Mouse (Mus musculus) lung, postnatal 0 days (tissue): ENCODE measurements around the gene Gm20388. TPM values are rescaled to one million over a fixed set of nuclear protein-coding genes. Genes with fewer than 3 reads are reported as not detected.

Experiments
- ATAC-seq: fragments of 200-750 bp; cut with Nextera tagmentation; 2 replicates; pipeline ENCODE4 v1.8.0; 2017; ENCODE audit warnings: moderate library complexity
- DNase-seq: peaks from one replicate; pipeline ENCODE4 v3.0.0-alpha.2; 2016; ENCODE audit warnings: low spot score
- H3K27ac ChIP-seq: fragments of 300-500 bp; sonication (generic); 2 replicates; pipeline ENCODE4 v1.5.1; 2014; ENCODE audit warnings: antibody characterized with exemption, mild to moderate bottlenecking, low read length, mixed read lengths
- H3K27me3 ChIP-seq: fragments of 300-500 bp; sonication (generic); replicated peaks from 2 replicates; pipeline ENCODE4 v1.6.1; 2014; ENCODE audit warnings: low read length, mixed read lengths; ENCODE audit not compliant: insufficient read depth
- H3K36me3 ChIP-seq: fragments of 300-500 bp; sonication (generic); 2 replicates; pipeline ENCODE4 v1.6.1; 2014; ENCODE audit warnings: low read length, mixed read lengths; ENCODE audit not compliant: insufficient read depth
- H3K4me1 ChIP-seq: fragments of 300-500 bp; sonication (generic); 2 replicates; pipeline ENCODE4 v1.6.1; 2014; ENCODE audit warnings: antibody characterized with exemption, low read depth, low read length, mixed read lengths; ENCODE audit not compliant: insufficient read depth
- H3K4me2 ChIP-seq: fragments of 300-500 bp; sonication (generic); replicated peaks from 2 replicates; pipeline ENCODE4 v1.6.1; 2014; ENCODE audit warnings: low read depth, mild to moderate bottlenecking, low read length, moderate library complexity, mixed read lengths
- H3K4me3 ChIP-seq: fragments of 300-500 bp; sonication (generic); 2 replicates; pipeline ENCODE4 v1.5.1; 2014; ENCODE audit warnings: low read depth, low read length
- H3K9ac ChIP-seq: fragments of 300-500 bp; sonication (generic); replicated peaks from 2 replicates; pipeline ENCODE4 v1.6.1; 2014; ENCODE audit warnings: low read depth, mild to moderate bottlenecking
- H3K9me3 ChIP-seq: fragments of 300-500 bp; sonication (generic); 2 replicates; pipeline ENCODE4 v1.6.1; 2016; ENCODE audit warnings: low read length, mixed read lengths
- CTCF ChIP-seq: IDR thresholded peaks from 2 replicates; pipeline ENCODE4 v1.5.1; 2016; ENCODE audit warnings: antibody characterized with exemption, mild to moderate bottlenecking
- EP300 ChIP-seq: IDR thresholded peaks from 2 replicates; pipeline ENCODE4 v1.6.1; 2016; ENCODE audit warnings: antibody characterized with exemption, mild to moderate bottlenecking, control low read depth
- WGBS: fragments of 180-500 bp; shearing (Covaris S2); extraction: QIAGEN DNeasy Blood & Tissue Kit; methylation state at CpG from one replicate; pipeline ENCODE4 v1.1.7; 2014; 5-methylcytosine and 5-hydroxymethylcytosine counted together
- polyA plus RNA-seq: library from polyadenylated mRNA; unstranded; fragments of >200 nt; fragmentation: Nextera tagmentation; extraction: Ambion mirVana; gene quantifications from 2 replicates; pipeline ENCODE4 v1.2.1, GENCODE M21; 2015

Gm20388 gene
- polyA plus RNA-seq, 1 experiment from 2014 or later: not detected

DNA sequence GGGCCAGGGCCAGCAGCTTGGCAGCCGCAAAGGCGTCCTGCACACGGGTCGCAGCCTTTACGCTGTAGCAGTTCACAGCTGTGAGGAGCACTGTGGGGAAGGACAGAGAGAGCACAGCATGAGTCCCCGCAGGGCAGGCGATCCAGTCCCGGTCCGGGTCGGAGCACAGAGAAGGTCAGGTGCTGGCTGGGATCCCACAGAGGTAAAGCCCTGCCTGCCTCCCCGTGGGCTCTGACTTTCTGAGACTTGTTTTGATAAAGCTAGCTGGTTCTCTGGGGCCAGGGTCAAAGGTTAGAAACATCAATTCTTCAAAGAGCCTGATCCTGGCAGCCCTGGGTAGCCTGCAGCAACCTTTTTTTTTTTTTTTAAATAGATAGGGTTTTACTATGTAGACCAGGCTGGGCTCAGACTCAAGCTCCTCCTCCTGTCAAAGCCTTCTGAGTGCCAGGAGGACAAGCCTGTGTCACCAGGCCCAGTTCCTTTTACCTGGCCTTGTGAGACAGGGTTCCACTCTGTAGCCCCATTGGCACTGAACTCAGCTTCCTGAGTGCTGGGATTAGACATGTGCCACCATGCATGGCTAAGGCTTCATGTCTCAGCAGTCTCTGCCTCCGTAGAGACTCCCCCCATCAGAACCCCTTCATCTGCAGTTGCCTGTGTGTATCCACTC, 1986.0 kb downstream of the Gm20388 start:
- Histone ChIP-seq H3K4me3 (no peak overlapping the region), H3K27me3 (no peaks in the 10 kb centered on the region), H3K9ac (no peak overlapping the region), H3K36me3 (no peaks in the 10 kb centered on the region), H3K4me2 (no peak overlapping the region), H3K27ac (no peak overlapping the region), H3K9me3 (no peaks in the 10 kb centered on the region), H3K4me1 (peaks cover 6% of the 10 kb centered on the region; the same call in 1 of the 2 replicates)
- DNase-seq (no peak), ATAC-seq (no peak)
- WGBS: 60% methylated on average over 12 of the region's 12 CpGs
- TF ChIP-seq EP300 (no peak), CTCF (no peak)

GRCm38 (mm10) chr8:121897205-121897604, 1986.6 kb downstream of the Gm20388 start:
- Histone ChIP-seq H3K27me3 (no peaks in the 10 kb centered on the region), H3K36me3 (no peaks in the 10 kb centered on the region), H3K27ac (peak overlapping the region; percentile 57), H3K9me3 (no peaks in the 10 kb centered on the region), H3K9ac (no peak overlapping the region), H3K4me1 (peaks cover 6% of the 10 kb centered on the region; the same call in 1 of the 2 replicates), H3K4me2 (no peak overlapping the region), H3K4me3 (no peak overlapping the region)
- ATAC-seq (no peak), DNase-seq (no peak)
- WGBS: 58% methylated on average over 9 of the region's 9 CpGs
- TF ChIP-seq CTCF (no peak), EP300 (no peak)

GRCm38 (mm10) chr8:121897871-121898381, 1987.3 kb downstream of the Gm20388 start:
- Histone ChIP-seq H3K9me3 (no peaks in the 10 kb centered on the region), H3K4me1 (peaks cover 6% of the 10 kb centered on the region; the same call in 1 of the 2 replicates), H3K9ac (no peak overlapping the region), H3K36me3 (no peaks in the 10 kb centered on the region), H3K4me3 (no peak overlapping the region), H3K4me2 (peak overlapping the region; percentile 38), H3K27me3 (no peaks in the 10 kb centered on the region), H3K27ac (peak overlapping the region; percentile 57)
- WGBS: 14% methylated on average over 7 of the region's 7 CpGs
- no peak for TF ChIP-seq EP300
- TF ChIP-seq CTCF: no peak
- peak; percentile 66 for ATAC-seq
- peak; percentile 80 for DNase-seq

DNA sequence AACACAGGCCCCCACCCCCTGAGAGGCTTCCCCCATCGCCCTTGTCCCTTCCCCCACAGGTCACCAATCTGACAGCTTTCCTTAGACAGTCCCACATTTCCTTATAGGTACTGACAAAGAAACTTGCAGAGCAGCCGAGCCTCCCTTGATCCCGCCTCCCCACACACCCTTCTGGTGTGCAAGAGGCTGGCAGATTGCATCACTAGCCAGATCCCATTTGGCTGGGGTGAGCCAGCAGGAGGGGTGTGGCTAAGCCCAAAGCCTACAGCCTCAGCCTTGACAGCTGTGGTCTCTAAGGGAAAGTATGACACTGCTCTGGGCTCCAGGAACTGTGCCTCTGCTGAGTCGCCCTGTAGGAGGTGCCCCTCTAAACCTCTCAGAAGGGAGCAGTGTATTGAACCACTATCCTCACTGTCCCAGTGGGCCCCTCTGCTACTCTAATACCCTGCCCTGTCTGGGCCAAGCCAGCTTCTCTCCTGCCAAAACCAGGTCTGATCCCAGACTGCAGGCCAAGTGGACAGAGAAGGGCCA, 1987.8 kb downstream of the Gm20388 start:
- no peak overlapping the region for H3K9ac ChIP-seq
- H3K27me3 ChIP-seq: no peaks in the 10 kb centered on the region
- peak; percentile 96 for DNase-seq
- H3K36me3 ChIP-seq: no peaks in the 10 kb centered on the region
- no peak overlapping the region for H3K4me3 ChIP-seq
- 16% methylated on average over 4 of the region's 4 CpGs for WGBS
- H3K4me2 ChIP-seq: peak overlapping the region; percentile 38
- no peaks in the 10 kb centered on the region for H3K9me3 ChIP-seq
- H3K27ac ChIP-seq: peak overlapping the region; percentile 57
- ATAC-seq: peak; percentile 97
- H3K4me1 ChIP-seq: peaks cover 6% of the 10 kb centered on the region; the same call in 1 of the 2 replicates
- TF ChIP-seq EP300 (no peak), CTCF (peak; percentile 26)

- Histone ChIP-seq H3K27me3 (no peaks in the 10 kb centered on the region), H3K27ac (no peak overlapping the region), H3K9ac (no peak overlapping the region), H3K4me1 (peaks cover 6% of the 10 kb centered on the region; the same call in 1 of the 2 replicates), H3K9me3 (no peaks in the 10 kb centered on the region), H3K4me3 (no peak overlapping the region), H3K4me2 (no peak overlapping the region), H3K36me3 (no peaks in the 10 kb centered on the region)
- DNase-seq (no peak), ATAC-seq (no peak)
- no peak for TF ChIP-seq EP300
- TF ChIP-seq CTCF: no peak
- WGBS: 77% methylated on average over 18 of the region's 18 CpGs
Observed at GRCm38 (mm10) chr8:121899180-121900044, 1988.8 kb downstream of the Gm20388 start.
